Mouse (Mus musculus): ENCODE data around the gene Rexo2. TPM values are rescaled to one million over a fixed set of nuclear protein-coding genes. Genes with fewer than 3 reads are reported as not detected.

Rexo2 gene
- polyA plus RNA-seq, 1 experiment = 163 TPM

DNA sequence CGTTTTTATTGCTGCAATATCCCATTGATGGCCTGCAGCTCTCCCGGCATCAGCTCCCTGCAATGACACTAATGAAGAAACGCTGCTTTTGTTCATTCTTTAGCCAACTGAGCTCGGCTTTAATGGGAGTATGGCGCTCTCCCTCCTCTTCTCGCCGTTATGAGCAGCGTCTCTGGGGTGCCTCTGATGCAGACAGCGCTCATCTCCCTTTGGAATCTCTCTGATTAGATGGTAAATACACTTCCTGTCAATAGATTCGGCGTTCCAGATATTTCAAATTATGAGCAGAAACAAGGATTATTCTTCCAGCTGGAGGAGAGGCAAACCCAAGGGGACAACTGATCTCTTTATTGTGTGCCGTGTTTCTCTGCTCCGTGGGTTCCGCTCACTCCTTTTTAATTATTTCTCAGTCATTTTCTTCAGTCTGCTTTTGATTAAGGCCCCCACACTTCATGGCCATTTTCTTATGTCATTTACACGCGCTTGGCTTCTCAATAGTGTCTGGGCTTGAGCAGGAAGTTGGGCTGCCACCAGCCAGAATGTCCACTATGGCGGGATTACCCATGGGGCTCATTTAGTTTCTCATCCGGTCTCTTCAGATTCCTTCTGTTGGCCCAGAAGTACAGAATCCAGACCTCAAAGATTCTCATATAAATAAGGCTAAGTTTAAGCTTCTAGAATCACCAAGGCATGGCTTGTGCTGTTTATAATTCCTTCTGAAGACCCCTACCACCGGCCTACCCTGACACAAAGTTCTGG lies 37.1 kb upstream of the Rexo2 start:
- TF ChIP-seq POLR2AphosphoS2 (IDR thresholded peaks at IDR 0.05; ENCODE audit: insufficient read length, low read depth) = no peak
- no peak for TF ChIP-seq USF1 (IDR thresholded peaks at IDR 0.05; ENCODE audit: low read depth)
- no peak for TF ChIP-seq MAX (IDR thresholded peaks at IDR 0.05; ENCODE audit: low read depth)
- TF ChIP-seq SRF (IDR thresholded peaks at IDR 0.05; ENCODE audit: control insufficient read depth, insufficient read length, low read depth) = no peak
- no peak for TF ChIP-seq POLR2A (IDR thresholded peaks at IDR 0.05; ENCODE audit: insufficient read length, low read depth)
- TF ChIP-seq MYOG (IDR thresholded peaks at IDR 0.05; ENCODE audit: control insufficient read depth in 1 of 3, insufficient read depth in 1 of 3, insufficient read length in 2 of 3, low read depth in 2 of 3) = no peak
- TF ChIP-seq REST (IDR thresholded peaks at IDR 0.05; ENCODE audit: insufficient read depth, insufficient read length) = no peak
- no peak for TF ChIP-seq E2F4 (IDR thresholded peaks at IDR 0.05; ENCODE audit: insufficient read depth)
- TF ChIP-seq TCF3 (IDR thresholded peaks at IDR 0.05; ENCODE audit: insufficient read length, low read depth) = no peak
- TF ChIP-seq CEBPB (IDR thresholded peaks at IDR 0.05; ENCODE audit: insufficient read depth, poor library complexity, severe bottlenecking) = no peak
- no peak for TF ChIP-seq MYOD1 (IDR thresholded peaks at IDR 0.05; ENCODE audit: control insufficient read depth in 1 of 3, insufficient read length in 2 of 3, low read depth in 2 of 3)
- no peak for TF ChIP-seq TCF12 (IDR thresholded peaks at IDR 0.05; ENCODE audit: insufficient read depth, poor library complexity, severe bottlenecking)
- Histone ChIP-seq H3K27me3 (ENCODE audit: control insufficient read depth, insufficient read depth, insufficient read length) (no peaks in the 10 kb centered on the region), H3K79me2 (ENCODE audit: control insufficient read depth, insufficient read depth) (no peaks in the 10 kb centered on the region), H3K36me3 (ENCODE audit: control insufficient read depth, insufficient read depth) (no peaks in the 10 kb centered on the region), H3K4me2 (ENCODE audit: low read depth) (no peak overlapping the region), H3K4me3 (no peak overlapping the region), H3ac (ENCODE audit: control insufficient read depth, insufficient read length) (no peak overlapping the region)

DNA sequence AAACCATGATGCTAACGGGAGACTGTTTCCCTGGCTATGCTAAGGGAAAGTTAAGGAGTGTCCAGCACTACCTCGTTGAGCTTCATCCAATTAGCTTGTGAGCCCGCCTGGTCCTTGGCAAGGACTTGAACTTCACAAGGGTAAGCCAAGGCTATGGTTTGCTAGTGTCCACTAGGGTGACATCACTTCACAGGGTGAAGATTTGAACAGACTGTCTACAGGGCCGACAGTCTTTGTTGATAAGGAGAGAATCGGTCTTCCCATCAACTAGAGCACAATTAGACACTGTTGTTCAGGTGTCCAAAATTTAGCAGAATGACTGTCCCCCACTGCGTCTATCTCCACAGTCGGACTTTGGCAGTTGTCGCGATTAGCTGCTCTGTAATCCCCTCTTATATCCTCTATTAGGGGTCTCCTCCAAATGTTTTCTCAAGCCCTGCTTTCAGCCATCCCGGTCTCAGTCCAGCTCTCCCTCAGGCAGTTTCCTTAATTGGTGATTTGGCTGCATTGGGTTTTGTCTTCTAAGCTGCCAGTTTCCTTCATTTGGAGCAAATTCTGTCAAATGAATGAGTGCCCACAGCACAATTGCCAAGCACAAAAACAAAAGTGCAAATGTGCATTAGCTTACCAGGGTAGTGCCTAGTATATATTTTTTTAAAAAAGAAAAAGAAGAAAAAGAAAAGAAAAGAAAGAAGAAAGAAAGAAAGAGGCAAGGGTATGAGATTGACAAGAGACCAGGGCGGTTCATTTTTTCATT lies 36.4 kb upstream of the Rexo2 start:
- H3K27me3 ChIP-seq (ENCODE audit: control insufficient read depth, insufficient read depth, insufficient read length) = no peaks in the 10 kb centered on the region
- H3K4me3 ChIP-seq = no peak overlapping the region
- TF ChIP-seq TCF3 (IDR thresholded peaks at IDR 0.05; ENCODE audit: insufficient read length, low read depth) = no peak
- TF ChIP-seq POLR2AphosphoS2 (IDR thresholded peaks at IDR 0.05; ENCODE audit: insufficient read length, low read depth) = no peak
- TF ChIP-seq CEBPB (IDR thresholded peaks at IDR 0.05; ENCODE audit: insufficient read depth, poor library complexity, severe bottlenecking) = no peak
- no peak for TF ChIP-seq E2F4 (IDR thresholded peaks at IDR 0.05; ENCODE audit: insufficient read depth)
- no peak for TF ChIP-seq REST (IDR thresholded peaks at IDR 0.05; ENCODE audit: insufficient read depth, insufficient read length)
- no peak for TF ChIP-seq SRF (IDR thresholded peaks at IDR 0.05; ENCODE audit: control insufficient read depth, insufficient read length, low read depth)
- no peak for TF ChIP-seq USF1 (IDR thresholded peaks at IDR 0.05; ENCODE audit: low read depth)
- no peak for TF ChIP-seq MAX (IDR thresholded peaks at IDR 0.05; ENCODE audit: low read depth)
- no peak overlapping the region for H3ac ChIP-seq (ENCODE audit: control insufficient read depth, insufficient read length)
- no peak overlapping the region for H3K4me2 ChIP-seq (ENCODE audit: low read depth)
- no peaks in the 10 kb centered on the region for H3K79me2 ChIP-seq (ENCODE audit: control insufficient read depth, insufficient read depth)
- H3K36me3 ChIP-seq (ENCODE audit: control insufficient read depth, insufficient read depth) = no peaks in the 10 kb centered on the region

DNA sequence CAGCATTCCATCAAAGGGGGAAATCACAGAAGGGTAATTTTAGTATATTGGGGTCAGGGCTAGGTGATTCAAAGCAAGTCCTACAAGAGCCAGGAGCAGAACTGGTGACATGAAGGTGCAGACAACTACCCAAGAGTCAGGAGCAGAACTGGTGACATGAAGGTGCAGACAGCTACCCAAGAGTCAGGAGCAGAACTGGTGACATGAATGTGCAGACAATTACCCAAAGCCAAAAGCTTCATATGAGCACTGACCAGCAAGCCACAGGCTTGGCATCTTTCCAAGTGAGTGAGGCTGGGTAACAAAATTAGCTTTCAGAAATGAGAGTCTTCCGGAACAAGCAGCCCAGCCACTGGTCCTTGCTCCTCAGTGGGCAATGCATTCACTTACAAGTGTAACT lies 34.9 kb upstream of the Rexo2 start:
- H3K27me3 ChIP-seq (ENCODE audit: control insufficient read depth, insufficient read depth, insufficient read length) = no peaks in the 10 kb centered on the region
- H3K79me2 ChIP-seq (ENCODE audit: control insufficient read depth, insufficient read depth) = no peaks in the 10 kb centered on the region
- TF ChIP-seq REST (IDR thresholded peaks at IDR 0.05; ENCODE audit: insufficient read depth, insufficient read length) (no peak), MAX (IDR thresholded peaks at IDR 0.05; ENCODE audit: low read depth) (no peak), TCF12 (IDR thresholded peaks at IDR 0.05; ENCODE audit: insufficient read depth, poor library complexity, severe bottlenecking) (no peak), POLR2AphosphoS2 (IDR thresholded peaks at IDR 0.05; ENCODE audit: insufficient read length, low read depth) (no peak), MYOD1 (IDR thresholded peaks at IDR 0.05; ENCODE audit: control insufficient read depth in 1 of 3, insufficient read length in 2 of 3, low read depth in 2 of 3) (no peak), MYOG (IDR thresholded peaks at IDR 0.05; ENCODE audit: control insufficient read depth in 1 of 3, insufficient read depth in 1 of 3, insufficient read length in 2 of 3, low read depth in 2 of 3) (no peak), E2F4 (IDR thresholded peaks at IDR 0.05; ENCODE audit: insufficient read depth) (no peak)
- no peak overlapping the region for H3K4me3 ChIP-seq
- H3K36me3 ChIP-seq (ENCODE audit: control insufficient read depth, insufficient read depth) = no peaks in the 10 kb centered on the region
- H3K4me2 ChIP-seq (ENCODE audit: low read depth) = no peak overlapping the region
- H3ac ChIP-seq (ENCODE audit: control insufficient read depth, insufficient read length) = no peak overlapping the region

DNA sequence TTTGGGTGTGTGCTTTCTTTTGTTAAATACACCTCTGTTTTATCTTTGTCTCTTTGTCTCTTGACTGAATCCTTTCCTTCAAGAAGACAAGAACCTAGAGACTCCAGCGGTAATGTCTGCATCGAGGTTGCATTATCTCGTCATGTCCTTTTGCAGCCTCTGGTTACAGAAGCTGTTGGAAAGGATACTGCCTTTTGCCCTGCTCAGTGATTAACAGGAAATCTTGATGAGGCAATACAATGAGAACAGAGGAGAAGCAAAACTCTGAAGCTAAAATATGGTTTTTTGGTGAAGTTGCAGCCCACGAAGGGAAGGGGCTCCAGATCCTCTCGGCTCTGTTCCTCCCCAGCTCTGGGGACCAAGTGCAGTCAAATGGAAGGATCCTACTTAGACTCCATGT lies 29.7 kb upstream of the Rexo2 start:
- H3K27me3 ChIP-seq (ENCODE audit: control insufficient read depth, insufficient read depth, insufficient read length) = no peaks in the 10 kb centered on the region
- H3K4me3 ChIP-seq = no peak overlapping the region
- no peak overlapping the region for H3K4me2 ChIP-seq (ENCODE audit: low read depth)
- H3K36me3 ChIP-seq (ENCODE audit: control insufficient read depth, insufficient read depth) = no peaks in the 10 kb centered on the region
- TF ChIP-seq CEBPB (IDR thresholded peaks at IDR 0.05; ENCODE audit: insufficient read depth, poor library complexity, severe bottlenecking) (no peak), TCF3 (IDR thresholded peaks at IDR 0.05; ENCODE audit: insufficient read length, low read depth) (no peak), POLR2AphosphoS2 (IDR thresholded peaks at IDR 0.05; ENCODE audit: insufficient read length, low read depth) (no peak), E2F4 (IDR thresholded peaks at IDR 0.05; ENCODE audit: insufficient read depth) (no peak), TCF12 (IDR thresholded peaks at IDR 0.05; ENCODE audit: insufficient read depth, poor library complexity, severe bottlenecking) (no peak), SRF (IDR thresholded peaks at IDR 0.05; ENCODE audit: control insufficient read depth, insufficient read length, low read depth) (no peak), MAX (IDR thresholded peaks at IDR 0.05; ENCODE audit: low read depth) (no peak), USF1 (IDR thresholded peaks at IDR 0.05; ENCODE audit: low read depth) (no peak), MYOD1 (IDR thresholded peaks at IDR 0.05; ENCODE audit: control insufficient read depth in 1 of 3, insufficient read length in 2 of 3, low read depth in 2 of 3) (no peak), POLR2A (IDR thresholded peaks at IDR 0.05; ENCODE audit: insufficient read length, low read depth) (no peak), REST (IDR thresholded peaks at IDR 0.05; ENCODE audit: insufficient read depth, insufficient read length) (no peak), MYOG (IDR thresholded peaks at IDR 0.05; ENCODE audit: control insufficient read depth in 1 of 3, insufficient read depth in 1 of 3, insufficient read length in 2 of 3, low read depth in 2 of 3) (no peak)
- H3ac ChIP-seq (ENCODE audit: control insufficient read depth, insufficient read length) = no peak overlapping the region
- no peaks in the 10 kb centered on the region for H3K79me2 ChIP-seq (ENCODE audit: control insufficient read depth, insufficient read depth)
